Mouse (Mus musculus) liver (tissue): ENCODE data around the gene Slain1.
"Not testable (repeated sequence)": the region's sequence is repeated elsewhere in the genome, so short reads cannot be mapped to it uniquely, and the experiment has no call there.

Experiments used
- DNase-seq: peaks from one replicate; pipeline ENCODE4 v3.0.0-alpha.2; 2020; ENCODE audit warnings: mixed read lengths

The Slain1 gene

DNA sequence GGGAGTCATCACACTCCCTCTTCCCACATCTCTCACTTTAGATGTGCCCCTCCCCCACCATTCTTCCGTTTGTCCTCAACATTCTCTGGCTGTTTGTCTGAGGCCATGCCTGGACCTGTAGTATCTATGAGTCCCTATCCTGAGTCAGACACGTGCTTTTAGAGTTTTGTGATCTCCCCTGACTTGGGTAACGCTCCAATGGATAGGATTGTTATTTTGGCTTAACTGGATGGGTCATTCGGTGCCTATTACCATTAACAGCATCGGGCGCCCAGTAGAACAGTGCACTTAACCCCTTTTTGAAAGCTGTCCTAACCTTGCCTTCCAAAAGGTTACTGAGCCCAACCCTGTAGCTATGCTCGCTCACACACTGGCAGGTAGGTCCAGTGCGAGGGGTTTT, 78.5 kb downstream of the Slain1 start:
- DNase-seq, result no peak

- DNase-seq, result no peak
Measured at GRCm38 (mm10) chr14:103728951-103729725, 79.1 kb downstream of the Slain1 start.

- DNase-seq, result no peak
Measured at GRCm38 (mm10) chr14:103729760-103730367, 79.8 kb downstream of the Slain1 start.

DNA sequence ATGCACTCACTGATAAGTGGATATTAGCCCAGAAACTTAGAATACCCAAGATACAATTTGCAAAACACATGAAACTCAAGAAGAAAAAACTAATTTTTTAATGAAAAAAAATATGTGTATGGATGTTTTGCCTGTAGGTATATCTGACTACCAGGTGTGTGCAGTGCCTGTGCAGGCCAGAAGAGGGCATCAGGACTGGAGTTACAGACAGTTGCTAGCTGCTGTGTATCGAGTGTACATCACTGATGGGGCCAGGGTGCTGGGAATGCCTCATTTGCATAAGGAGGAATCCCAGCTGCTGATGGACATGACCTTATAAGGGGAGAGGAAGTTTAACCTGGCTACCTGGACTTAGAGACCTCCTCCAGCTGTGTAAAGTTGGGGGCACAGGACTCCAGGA, 82.6 kb downstream of the Slain1 start:
- DNase-seq, result no peak

DNA sequence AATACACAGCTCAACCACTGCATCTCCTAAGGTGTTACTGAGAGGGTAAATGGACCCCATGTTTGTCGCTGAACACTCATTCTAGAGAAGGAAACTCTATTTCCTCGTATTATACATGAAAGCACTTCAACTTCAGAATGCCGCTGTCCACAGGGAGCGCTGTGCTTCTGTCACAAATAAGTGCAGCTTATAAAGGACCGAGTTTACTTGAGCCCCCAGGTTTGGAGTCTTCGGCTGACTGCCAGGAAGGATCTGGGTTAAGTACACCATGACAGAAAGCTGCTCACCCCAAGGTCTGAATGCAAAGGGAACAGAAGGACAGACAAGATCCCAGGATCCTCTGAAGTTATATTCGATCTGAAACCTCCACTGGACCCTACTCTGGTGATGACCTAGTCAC, 91.2 kb downstream of the Slain1 start:
- no peak for DNase-seq

DNA sequence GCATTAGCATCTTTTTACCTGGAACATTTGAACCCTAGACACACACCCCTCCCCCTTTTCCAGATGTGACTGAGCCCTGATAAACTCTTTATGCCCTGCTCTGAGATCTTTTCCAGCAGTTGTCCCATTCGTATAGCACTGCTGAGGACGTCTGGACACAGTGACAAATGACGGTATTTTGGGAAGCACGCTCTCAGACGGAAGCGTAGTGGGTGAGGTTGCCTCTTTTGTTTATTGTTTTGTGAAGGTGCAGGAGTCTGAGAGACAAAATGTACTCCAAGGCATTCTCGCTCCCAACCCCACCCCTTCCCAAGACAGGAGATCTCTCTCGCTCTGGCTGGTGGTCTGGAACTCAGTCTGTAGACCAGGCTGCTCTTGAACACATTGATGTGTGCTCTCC, 92.1 kb downstream of the Slain1 start:
- DNase-seq, result no peak

DNA sequence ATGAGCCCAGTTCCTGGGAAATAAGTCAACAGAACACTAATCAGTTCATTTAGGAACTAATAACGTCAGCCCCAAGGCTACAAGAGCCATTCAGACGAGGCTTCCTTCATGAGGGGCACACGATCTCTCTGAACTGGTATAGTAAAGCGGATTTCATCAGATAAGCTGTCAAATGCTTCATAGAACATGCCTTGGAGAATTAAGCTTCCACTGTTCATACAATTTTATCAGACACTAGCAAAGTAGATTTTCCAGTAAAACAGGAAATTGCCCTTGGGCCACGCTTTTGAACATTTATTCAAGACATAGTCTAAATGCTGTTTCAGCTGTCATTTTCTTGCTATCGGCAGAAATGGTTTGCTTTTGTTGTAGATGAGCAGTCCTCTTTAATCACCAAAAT, 97.3 kb downstream of the Slain1 start:
- DNase-seq, result no peak

DNA sequence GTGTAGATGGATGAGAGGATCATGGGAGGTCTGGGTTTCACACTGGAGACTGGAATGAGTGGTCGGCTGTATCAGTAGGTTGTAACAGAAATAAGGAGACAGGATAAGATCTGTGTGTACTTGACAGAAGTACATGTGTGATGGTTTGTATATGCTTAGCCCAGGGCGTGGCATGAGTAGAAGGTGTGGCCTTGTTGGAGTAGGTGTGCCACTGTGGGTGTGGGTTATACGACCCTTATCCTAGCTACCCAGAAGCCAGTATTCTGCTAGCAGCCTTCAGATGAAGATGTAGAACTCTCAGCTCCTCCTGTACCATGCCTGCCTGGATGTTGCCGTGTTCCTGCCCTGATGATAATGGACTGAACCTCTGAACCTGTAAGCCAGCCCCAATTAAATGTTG, 100.6 kb downstream of the Slain1 start:
- not testable (repeated sequence) for DNase-seq

DNA sequence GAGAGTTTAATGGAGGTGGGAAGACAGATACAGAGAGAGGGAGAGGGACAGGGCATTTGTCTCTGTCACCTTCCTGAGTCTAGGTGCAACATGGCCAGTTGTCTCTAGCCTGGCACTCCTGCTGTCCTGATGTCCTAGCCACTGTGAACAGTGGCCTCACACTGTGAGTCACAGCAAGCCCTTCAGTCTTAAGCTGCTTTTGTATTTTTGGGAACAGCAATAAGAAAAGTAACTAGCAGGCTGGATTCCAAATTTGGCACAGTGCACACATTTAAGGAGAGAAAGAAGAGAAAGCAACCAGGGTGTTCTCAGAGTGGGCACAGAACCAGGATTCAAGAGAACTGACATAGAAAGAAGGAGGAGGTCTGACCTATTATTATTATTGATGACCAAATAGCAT, 101.4 kb downstream of the Slain1 start:
- DNase-seq, result no peak

- no peak for DNase-seq
Measured at GRCm38 (mm10) chr14:103752773-103753172, 102.7 kb downstream of the Slain1 start.

GRCm38 (mm10) chr14:103754041-103754440, 104.0 kb downstream of the Slain1 start:
- no peak for DNase-seq

- no peak for DNase-seq
Measured at GRCm38 (mm10) chr14:103754465-103754864, 104.4 kb downstream of the Slain1 start.
